Mouse (Mus musculus) retina, postnatal 1 day (tissue): ENCODE results near the gene Gmpr2.

Experiments
- DNase-seq: peaks from one replicate; pipeline ENCODE4 v3.0.0-alpha.2; 2012

The Gmpr2 gene

GRCm38 (mm10) chr14:55681160-55682117 lies 9.7 kb downstream of the Gmpr2 start, which contains the start of gene Tinf2:
Tinf2 (minus strand) TSS chr14:55681820.
- DNase-seq, result peak; percentile 97

GRCm38 (mm10) chr14:55682118-55682493 lies 10.4 kb downstream of the Gmpr2 start:
- no peak for DNase-seq

- DNase-seq, result no peak
Observed at GRCm38 (mm10) chr14:55689433-55689832, 17.7 kb downstream of the Gmpr2 start.

GRCm38 (mm10) chr14:55697226-55697625 lies 25.5 kb downstream of the Gmpr2 start:
- no peak for DNase-seq

- no peak for DNase-seq
Observed at GRCm38 (mm10) chr14:55701131-55701530, 29.4 kb downstream of the Gmpr2 start.

GRCm38 (mm10) chr14:55702761-55703160 lies 31.0 kb downstream of the Gmpr2 start:
- DNase-seq, result no peak

- DNase-seq, result no peak
Observed at GRCm38 (mm10) chr14:55706051-55706600, 34.4 kb downstream of the Gmpr2 start.

- no peak for DNase-seq
Observed at GRCm38 (mm10) chr14:55707397-55707796, 35.7 kb downstream of the Gmpr2 start.

- no peak for DNase-seq
Observed at GRCm38 (mm10) chr14:55709509-55709908, 37.8 kb downstream of the Gmpr2 start.

- no peak for DNase-seq
Observed at GRCm38 (mm10) chr14:55711786-55712185, 40.0 kb downstream of the Gmpr2 start.

GRCm38 (mm10) chr14:55713007-55713728 lies 41.4 kb downstream of the Gmpr2 start:
- peak; percentile 24 for DNase-seq

- no peak for DNase-seq
Observed at GRCm38 (mm10) chr14:55713729-55714122, 42.0 kb downstream of the Gmpr2 start, which contains the start of gene Tgm1. Tgm1 (minus strand) TSS chr14:55713926.

GRCm38 (mm10) chr14:55714893-55715292 lies 43.2 kb downstream of the Gmpr2 start:
- no peak for DNase-seq

GRCm38 (mm10) chr14:55716271-55716670 lies 44.5 kb downstream of the Gmpr2 start:
- no peak for DNase-seq

GRCm38 (mm10) chr14:55716884-55717283 lies 45.1 kb downstream of the Gmpr2 start:
- DNase-seq, result no peak

GRCm38 (mm10) chr14:55719737-55720136 lies 48.0 kb downstream of the Gmpr2 start:
- no peak for DNase-seq

- DNase-seq, result no peak
Observed at GRCm38 (mm10) chr14:55720666-55721065, 48.9 kb downstream of the Gmpr2 start.

GRCm38 (mm10) chr14:55721076-55721475 lies 49.3 kb downstream of the Gmpr2 start:
- DNase-seq, result no peak

- peak; percentile 94 for DNase-seq
Observed at GRCm38 (mm10) chr14:55721700-55722437, 50.1 kb downstream of the Gmpr2 start, which contains the start of gene Rabggta. Rabggta (minus strand) TSS chr14:55722263.

- no peak for DNase-seq
Observed at GRCm38 (mm10) chr14:55722438-55722945, 50.8 kb downstream of the Gmpr2 start.

- no peak for DNase-seq
Observed at GRCm38 (mm10) chr14:55723433-55723832, 51.7 kb downstream of the Gmpr2 start.

GRCm38 (mm10) chr14:55724411-55724871 lies 52.7 kb downstream of the Gmpr2 start:
- no peak for DNase-seq
